Mouse (Mus musculus) forebrain, embryonic 11.5 days (tissue): ENCODE results near the gene Inafm2. TPM values are rescaled to one million over a fixed set of nuclear protein-coding genes. Genes with fewer than 3 reads are reported as not detected.

Source experiments
- ATAC-seq: fragments of 200-750 bp; cut with Nextera tagmentation; replicated peaks from 2 replicates; pipeline ENCODE4 v1.8.0; 2017; ENCODE audit warnings: moderate TSS enrichment; ENCODE audit not compliant: low FRiP score
- DNase-seq: peaks from one replicate; pipeline ENCODE4 v3.0.0-alpha.2; 2017; ENCODE audit warnings: low spot score
- H3K27ac ChIP-seq: fragments of 300-500 bp; sonication (generic); 2 replicates; pipeline ENCODE4 v1.5.1; 2014; ENCODE audit warnings: low read depth, low read length
- H3K27me3 ChIP-seq: fragments of 300-500 bp; sonication (generic); 2 replicates; pipeline ENCODE4 v1.6.1; 2014; ENCODE audit warnings: mild to moderate bottlenecking, low read length, mixed read lengths; ENCODE audit not compliant: control insufficient read depth, insufficient read depth
- H3K36me3 ChIP-seq: fragments of 300-500 bp; sonication (generic); 2 replicates; pipeline ENCODE4 v1.6.1; 2014; ENCODE audit warnings: mild to moderate bottlenecking, low read length, moderate library complexity, mixed read lengths; ENCODE audit not compliant: control insufficient read depth, insufficient read depth
- H3K4me1 ChIP-seq: fragments of 300-500 bp; sonication (generic); replicated peaks from 2 replicates; pipeline ENCODE4 v1.6.1; 2014; ENCODE audit warnings: low read length, mixed read lengths; ENCODE audit not compliant: control insufficient read depth, insufficient read depth
- H3K4me2 ChIP-seq: fragments of 300-500 bp; sonication (generic); 2 replicates; pipeline ENCODE4 v1.6.1; 2014; ENCODE audit warnings: low read depth, mild to moderate bottlenecking, low read length, moderate library complexity, mixed read lengths; ENCODE audit not compliant: severe bottlenecking
- H3K4me3 ChIP-seq: fragments of 300-500 bp; sonication (generic); 2 replicates; pipeline ENCODE4 v1.5.1; 2014; ENCODE audit warnings: low read depth, low read length
- H3K9ac ChIP-seq: fragments of 300-500 bp; sonication (generic); 2 replicates; pipeline ENCODE4 v1.6.1; 2014; ENCODE audit warnings: low read length
- H3K9me3 ChIP-seq: fragments of 300-500 bp; sonication (generic); 2 replicates; pipeline ENCODE4 v1.6.1; 2016; ENCODE audit warnings: low read length, mixed read lengths; ENCODE audit not compliant: control insufficient read depth
- WGBS: fragments of 180-500 bp; shearing (Covaris S2); extraction: QIAGEN DNeasy Blood & Tissue Kit; methylation state at CpG from one replicate; pipeline ENCODE4 v1.1.7; 2014; 5-methylcytosine and 5-hydroxymethylcytosine counted together
- polyA plus RNA-seq: library from polyadenylated mRNA; unstranded; fragments of >200 nt; fragmentation: Nextera tagmentation; extraction: Ambion mirVana; gene quantifications from 2 replicates; pipeline ENCODE4 v1.2.1, GENCODE M21; 2014

Inafm2 gene
- polyA plus RNA-seq, 1 experiment from 2014 or later = 30.4 TPM

DNA sequence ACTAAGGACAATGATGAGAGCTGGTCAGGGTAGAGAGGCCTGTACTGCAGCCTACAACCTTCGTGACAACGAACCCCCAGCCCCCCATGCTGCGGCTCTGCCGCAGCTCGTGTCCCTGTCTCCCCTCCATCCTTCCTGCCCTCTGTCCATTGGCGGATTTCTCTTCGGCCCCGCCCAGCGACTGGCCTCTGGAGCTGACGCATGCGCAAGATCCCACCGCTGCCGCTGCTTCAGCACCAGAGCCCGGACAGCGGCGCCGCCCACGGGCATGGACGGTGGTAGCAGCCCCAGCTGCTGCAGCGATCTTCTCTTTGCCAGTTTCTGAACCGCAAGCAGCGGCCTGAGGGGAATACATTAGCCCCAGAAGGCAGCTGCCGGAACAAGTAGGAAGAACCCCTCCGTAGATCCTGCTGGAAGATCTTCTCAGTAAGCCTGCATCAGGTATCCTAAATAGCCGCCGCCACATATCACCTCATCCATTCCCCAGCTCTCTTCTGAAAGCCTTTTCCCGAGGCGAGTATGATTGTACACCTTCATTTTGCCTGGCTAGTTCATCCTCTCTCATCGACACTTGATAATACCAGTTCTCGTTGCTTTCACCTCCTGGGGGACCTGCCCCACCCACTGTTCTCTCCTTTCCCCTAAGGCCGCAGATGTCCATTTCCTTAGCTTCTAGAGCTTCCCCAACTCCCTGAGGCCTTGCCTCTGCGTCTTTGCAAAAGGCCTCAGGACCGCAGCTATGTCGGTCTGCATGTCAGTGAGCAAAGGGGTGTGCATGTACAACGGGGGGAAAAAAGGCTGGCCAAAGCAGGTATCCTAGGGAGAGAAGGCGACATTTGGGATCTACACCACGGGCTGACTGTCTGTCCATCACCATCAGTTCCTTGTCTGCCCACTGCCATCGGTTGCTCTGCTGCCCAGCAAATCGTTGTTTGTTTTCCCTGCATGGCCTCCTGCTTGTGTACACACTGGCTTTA is 34.2 kb downstream of the Inafm2 start, which contains the start of gene Disp2:
Gene Disp2 (plus strand): TSS at position 216 of the 977 bp plus-strand sequence.
- 13% methylated on average over 39 of the region's 39 CpGs for WGBS
- Histone ChIP-seq H3K27ac (no peak within 1 kb of the TSS), H3K36me3 (no peaks in the 10 kb centered on the region), H3K4me1 (no peaks in the 10 kb centered on the region; the same call in 1 of the 2 replicates), H3K4me2 (peak within 1 kb of the TSS; percentile 66), H3K9me3 (no peaks in the 10 kb centered on the region), H3K27me3 (peaks cover 2% of the 10 kb centered on the region; the same call in 1 of the 2 replicates), H3K4me3 (peak within 1 kb of the TSS; percentile 29), H3K9ac (peak within 1 kb of the TSS; percentile 51)
- peak; percentile 97 for DNase-seq
- ATAC-seq = peak; percentile 94

DNA sequence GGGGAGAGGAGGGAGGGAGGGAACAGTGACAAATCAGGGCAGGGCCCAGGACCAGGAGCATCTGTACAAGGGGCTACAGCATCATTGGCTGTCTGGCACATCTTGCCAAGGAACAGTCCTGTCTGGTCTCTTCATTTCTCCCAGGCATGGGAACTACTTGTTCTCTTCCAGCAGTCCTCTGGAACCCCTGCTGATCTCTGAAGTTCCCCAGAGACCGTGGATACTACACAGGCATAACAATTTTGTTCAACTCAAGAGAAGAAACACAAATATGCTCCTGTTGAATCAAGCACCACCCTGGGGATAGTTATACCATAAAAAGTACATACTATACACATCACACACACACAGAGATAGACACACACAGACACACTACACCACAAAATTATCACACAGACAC is 35.6 kb downstream of the Inafm2 start:
- Histone ChIP-seq H3K4me2 (no peak overlapping the region), H3K9me3 (no peaks in the 10 kb centered on the region), H3K9ac (no peak overlapping the region), H3K27ac (no peak overlapping the region), H3K4me3 (no peak overlapping the region), H3K4me1 (no peaks in the 10 kb centered on the region; the same call in 1 of the 2 replicates), H3K36me3 (no peaks in the 10 kb centered on the region), H3K27me3 (peaks cover 2% of the 10 kb centered on the region; the same call in 1 of the 2 replicates)
- 37% methylated on average over 1 of the region's 1 CpGs for WGBS
- no peak for DNase-seq
- no peak for ATAC-seq

DNA sequence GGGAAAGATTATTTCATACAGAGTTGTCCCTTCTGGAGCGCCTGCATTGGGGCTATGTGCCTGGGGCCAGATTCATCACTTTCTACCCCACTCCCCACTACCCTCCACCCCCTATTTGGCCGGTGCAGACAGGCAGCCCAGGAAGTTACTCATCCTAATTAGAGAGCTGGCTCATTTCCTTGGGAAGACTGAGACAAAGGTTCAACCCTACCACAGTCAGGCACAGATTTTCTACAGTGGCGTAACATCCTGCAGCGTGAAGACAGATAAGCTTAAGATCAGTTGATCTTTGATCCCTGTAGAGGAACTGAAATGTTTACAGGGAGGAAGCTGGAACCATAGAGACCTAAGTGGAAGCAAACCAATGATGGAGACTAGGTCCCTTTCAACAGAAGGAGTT is 36.7 kb downstream of the Inafm2 start:
- H3K4me1 ChIP-seq = no peaks in the 10 kb centered on the region; the same call in 1 of the 2 replicates
- no peak overlapping the region for H3K4me3 ChIP-seq
- no peak overlapping the region for H3K27ac ChIP-seq
- H3K9ac ChIP-seq = no peak overlapping the region
- peaks cover 2% of the 10 kb centered on the region; the same call in 1 of the 2 replicates for H3K27me3 ChIP-seq
- no peak for ATAC-seq
- no peak for DNase-seq
- H3K9me3 ChIP-seq = no peaks in the 10 kb centered on the region
- H3K36me3 ChIP-seq = no peaks in the 10 kb centered on the region
- WGBS = 79% methylated on average over 4 of the region's 4 CpGs
- no peak overlapping the region for H3K4me2 ChIP-seq

DNA sequence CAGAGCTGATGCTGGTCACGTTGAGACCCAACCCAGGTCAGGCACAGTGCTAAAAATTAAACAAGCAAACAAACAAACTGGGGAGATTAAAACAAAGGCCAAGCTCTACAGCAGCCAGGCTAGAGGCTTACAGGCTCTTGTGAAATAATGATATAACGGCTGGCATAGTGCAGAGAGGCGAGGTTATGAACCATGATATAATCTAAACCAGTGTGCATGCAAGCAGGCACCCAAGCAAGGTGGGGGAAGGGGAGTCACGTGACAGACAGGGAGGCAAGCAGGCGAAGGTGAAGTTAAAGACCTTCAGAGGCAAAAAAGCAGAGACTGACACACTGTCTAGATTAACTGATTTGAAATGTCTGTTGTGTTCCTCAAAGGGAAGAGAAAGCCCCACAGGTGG is 37.5 kb downstream of the Inafm2 start:
- no peak for ATAC-seq
- Histone ChIP-seq H3K4me2 (no peak overlapping the region), H3K4me1 (no peaks in the 10 kb centered on the region; the same call in 1 of the 2 replicates), H3K27me3 (peaks cover 2% of the 10 kb centered on the region; the same call in 1 of the 2 replicates), H3K4me3 (no peak overlapping the region), H3K27ac (no peak overlapping the region), H3K36me3 (no peaks in the 10 kb centered on the region), H3K9ac (no peak overlapping the region), H3K9me3 (no peaks in the 10 kb centered on the region)
- no peak for DNase-seq
- 58% methylated on average over 5 of the region's 5 CpGs for WGBS

DNA sequence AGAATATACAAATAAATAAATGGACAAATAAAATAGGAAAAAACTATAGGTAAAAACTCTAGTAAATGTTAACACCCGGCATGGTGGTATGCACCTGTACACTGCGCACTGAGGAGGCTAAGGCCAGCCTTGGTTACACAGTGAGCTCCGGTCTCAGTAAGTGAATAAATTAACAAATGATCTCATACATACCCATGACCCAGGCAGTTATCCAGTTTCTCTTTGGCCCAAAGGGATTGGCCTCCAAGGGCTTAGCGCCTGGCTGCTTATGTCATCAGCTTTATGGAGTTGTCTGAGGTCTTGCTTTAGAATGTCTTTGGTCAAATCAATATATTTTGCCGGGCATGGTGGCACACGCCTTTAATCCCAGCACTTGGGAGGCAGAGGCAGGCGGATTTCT is 38.1 kb downstream of the Inafm2 start:
- no peak overlapping the region for H3K27ac ChIP-seq
- no peak overlapping the region for H3K4me3 ChIP-seq
- no peak overlapping the region for H3K4me2 ChIP-seq
- DNase-seq (no peak), ATAC-seq (no peak)
- H3K36me3 ChIP-seq = no peaks in the 10 kb centered on the region
- 90% methylated on average over 7 of the region's 7 CpGs for WGBS
- H3K9ac ChIP-seq = no peak overlapping the region
- no peaks in the 10 kb centered on the region; the same call in 1 of the 2 replicates for H3K4me1 ChIP-seq
- H3K9me3 ChIP-seq = no peaks in the 10 kb centered on the region
- peaks cover 2% of the 10 kb centered on the region; the same call in 1 of the 2 replicates for H3K27me3 ChIP-seq

DNA sequence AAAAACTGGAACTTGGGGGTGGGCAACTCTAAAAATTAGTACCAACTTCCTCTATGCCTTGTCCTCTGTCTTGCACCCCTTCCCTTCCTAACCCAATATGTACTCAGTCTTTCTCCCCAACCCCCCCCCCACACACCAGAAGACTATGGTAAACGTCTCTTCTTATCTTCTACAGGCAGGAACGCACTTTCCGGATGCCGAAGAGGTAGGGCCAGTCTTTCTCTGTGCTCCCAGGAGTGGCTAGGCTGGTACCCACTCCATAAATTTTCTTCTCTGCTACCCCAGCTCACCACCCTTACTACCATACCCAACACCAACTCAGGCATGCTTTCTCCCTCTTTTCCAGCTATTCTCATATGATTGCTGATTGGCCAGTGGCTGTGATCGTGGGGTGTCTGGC is 41.0 kb downstream of the Inafm2 start:
- WGBS = 94% methylated on average over 5 of the region's 5 CpGs
- H3K27me3 ChIP-seq = no peaks in the 10 kb centered on the region; the same call in 1 of the 2 replicates
- ATAC-seq (no peak), DNase-seq (no peak)
- H3K27ac ChIP-seq = no peak overlapping the region
- H3K9ac ChIP-seq = no peak overlapping the region
- H3K4me2 ChIP-seq = no peak overlapping the region
- no peak overlapping the region for H3K4me3 ChIP-seq
- no peaks in the 10 kb centered on the region for H3K36me3 ChIP-seq
- H3K4me1 ChIP-seq = 0 out of 2 replicates have a peak, but pooled peaks cover 4% of the 10 kb centered on the region
- H3K9me3 ChIP-seq = no peaks in the 10 kb centered on the region

DNA sequence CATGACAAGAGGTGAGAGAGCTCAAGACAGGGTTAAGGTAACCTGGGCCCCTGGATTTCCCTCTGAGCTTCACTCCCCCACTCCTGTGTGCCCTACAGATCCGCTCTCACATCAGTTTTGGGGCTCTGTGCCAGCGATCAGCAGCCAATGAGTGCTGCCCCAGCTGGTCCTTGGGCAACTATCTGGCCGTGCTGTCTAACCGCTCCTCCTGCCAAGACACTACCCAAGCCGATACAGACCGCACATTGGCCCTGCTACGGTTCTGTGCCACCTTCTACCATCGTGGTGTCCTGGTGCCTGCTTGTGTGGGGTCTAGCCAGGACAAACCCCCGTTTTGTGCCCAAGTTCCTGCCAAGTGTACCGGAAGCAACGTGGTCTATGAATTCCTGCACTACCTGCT is 43.9 kb downstream of the Inafm2 start:
- no peak overlapping the region for H3K4me3 ChIP-seq
- no peak overlapping the region for H3K4me2 ChIP-seq
- no peak overlapping the region for H3K27ac ChIP-seq
- ATAC-seq (no peak), DNase-seq (no peak)
- H3K9ac ChIP-seq = no peak overlapping the region
- no peaks in the 10 kb centered on the region for H3K9me3 ChIP-seq
- H3K36me3 ChIP-seq = no peaks in the 10 kb centered on the region
- H3K4me1 ChIP-seq = 0 out of 2 replicates have a peak, but pooled peaks cover 4% of the 10 kb centered on the region
- H3K27me3 ChIP-seq = no peaks in the 10 kb centered on the region; the same call in 1 of the 2 replicates
- 90% methylated on average over 11 of the region's 11 CpGs for WGBS

DNA sequence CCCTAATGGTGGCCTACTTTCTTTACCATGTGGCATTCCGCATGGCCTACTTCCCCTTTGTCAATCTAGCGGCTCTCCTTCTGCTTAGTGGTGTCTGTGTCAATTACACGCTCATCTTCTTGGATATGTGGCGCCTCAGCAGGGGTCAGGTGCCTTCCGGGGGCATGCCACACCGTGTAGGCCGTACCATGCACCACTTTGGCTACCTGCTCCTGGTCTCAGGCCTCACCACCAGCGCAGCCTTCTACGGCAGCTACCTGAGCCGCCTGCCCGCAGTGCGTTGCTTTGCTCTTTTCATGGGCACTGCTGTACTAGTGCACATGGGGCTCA is 44.6 kb downstream of the Inafm2 start:
- DNase-seq (no peak), ATAC-seq (peak; percentile 75)
- H3K9me3 ChIP-seq = no peaks in the 10 kb centered on the region
- H3K9ac ChIP-seq = no peak overlapping the region
- no peaks in the 10 kb centered on the region; the same call in 1 of the 2 replicates for H3K27me3 ChIP-seq
- H3K36me3 ChIP-seq = no peaks in the 10 kb centered on the region
- H3K4me3 ChIP-seq = no peak overlapping the region
- peak overlapping the region; percentile 40 for H3K4me2 ChIP-seq
- 0 out of 2 replicates have a peak, but pooled peaks cover 4% of the 10 kb centered on the region for H3K4me1 ChIP-seq
- 50% methylated on average over 12 of the region's 12 CpGs for WGBS
- no peak overlapping the region for H3K27ac ChIP-seq
